Mouse (Mus musculus) lung, postnatal 36 days (tissue): Measurements from ENCODE around the gene Etnk1.

Experiments used
- DNase-seq: peaks from one replicate; pipeline ENCODE4 v3.0.0; 2022; ENCODE audit warnings: mixed read lengths

Gene Etnk1

DNA sequence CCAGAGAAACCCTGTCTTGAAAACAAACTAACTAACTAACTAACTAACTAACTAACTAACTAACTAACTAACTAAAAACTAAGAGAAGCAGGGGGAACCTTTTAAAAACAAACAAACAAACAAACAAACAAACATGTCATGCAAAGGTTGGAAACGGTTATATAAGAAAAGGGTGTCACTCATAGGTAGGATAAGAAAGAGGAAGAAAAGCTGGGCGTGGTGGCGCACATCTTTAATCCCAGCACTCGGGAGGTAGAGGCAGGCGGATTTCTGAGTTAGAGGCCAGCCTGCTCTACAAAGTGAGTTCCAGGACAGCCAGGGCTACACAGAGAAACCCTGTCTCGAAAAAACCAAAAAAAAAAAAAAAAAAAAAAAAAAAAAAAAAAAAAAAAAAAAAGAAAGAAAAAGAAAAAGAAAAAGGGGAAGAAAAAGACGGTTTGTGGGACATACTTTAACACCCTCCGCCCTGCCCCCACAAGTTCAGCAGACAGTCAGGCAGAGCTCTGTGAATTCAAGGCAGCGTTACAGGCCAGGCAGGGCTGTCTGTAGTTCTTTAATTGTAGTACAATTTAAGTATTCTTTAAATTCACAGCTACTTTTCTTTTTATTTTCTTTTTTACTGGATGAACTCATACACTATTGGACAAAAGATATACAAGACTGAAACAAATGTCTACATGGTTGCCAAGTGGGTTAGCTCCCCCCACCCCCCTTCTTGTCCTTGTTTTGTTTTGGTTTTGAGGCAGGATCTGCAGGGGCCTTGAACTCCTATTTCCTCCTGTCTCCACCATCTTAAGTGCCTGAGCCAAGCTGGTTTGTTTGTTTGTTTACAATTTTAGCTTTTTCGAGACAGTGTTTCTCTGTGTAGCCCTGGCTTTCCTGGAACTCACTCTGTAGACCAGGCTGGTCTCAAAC lies 15.7 kb upstream of the Etnk1 start:
- peak; percentile 25 for DNase-seq

DNA sequence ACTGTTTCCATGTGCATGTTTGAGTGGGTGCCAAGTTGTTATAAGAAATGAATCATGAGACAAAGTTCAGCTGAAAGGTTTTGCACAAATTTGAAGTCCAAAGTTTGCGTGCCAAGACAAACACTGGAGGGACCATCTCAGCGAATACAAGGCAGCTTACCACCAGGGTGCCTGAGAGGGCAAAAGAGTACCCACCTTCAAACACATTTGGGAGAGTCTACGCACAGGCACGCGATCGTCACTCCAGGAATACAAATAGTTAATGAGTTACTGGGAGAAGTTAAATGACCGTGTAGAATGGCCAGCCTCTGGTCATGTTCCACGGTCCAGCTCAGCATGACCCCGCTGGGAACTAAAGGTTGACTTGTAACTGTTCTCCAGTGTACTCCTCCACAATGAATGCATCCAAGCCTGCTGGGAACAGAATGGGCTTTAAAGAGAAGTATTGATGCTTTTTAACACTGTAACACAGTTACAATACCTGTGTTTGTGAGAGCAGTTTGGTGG lies 14.6 kb upstream of the Etnk1 start:
- no peak for DNase-seq

DNA sequence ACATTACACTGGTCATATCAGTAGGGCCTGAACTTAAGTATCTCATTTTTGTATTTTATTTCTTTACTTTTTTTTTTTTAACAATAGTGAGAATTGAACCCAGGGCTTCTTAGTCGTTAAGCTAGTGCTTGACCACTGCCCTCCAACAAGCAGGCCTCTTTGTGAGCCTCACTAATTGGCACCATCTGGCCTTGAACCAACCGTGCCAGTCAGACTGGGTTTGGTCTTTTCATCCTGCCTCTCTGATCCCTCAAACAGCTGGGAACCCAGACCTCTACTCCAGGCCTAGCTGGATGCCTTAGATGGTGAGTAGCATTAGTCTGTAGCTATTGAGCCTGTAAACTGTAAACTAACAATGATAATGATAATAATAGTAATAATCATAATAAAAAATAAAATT lies 13.9 kb upstream of the Etnk1 start:
- DNase-seq: no peak

DNA sequence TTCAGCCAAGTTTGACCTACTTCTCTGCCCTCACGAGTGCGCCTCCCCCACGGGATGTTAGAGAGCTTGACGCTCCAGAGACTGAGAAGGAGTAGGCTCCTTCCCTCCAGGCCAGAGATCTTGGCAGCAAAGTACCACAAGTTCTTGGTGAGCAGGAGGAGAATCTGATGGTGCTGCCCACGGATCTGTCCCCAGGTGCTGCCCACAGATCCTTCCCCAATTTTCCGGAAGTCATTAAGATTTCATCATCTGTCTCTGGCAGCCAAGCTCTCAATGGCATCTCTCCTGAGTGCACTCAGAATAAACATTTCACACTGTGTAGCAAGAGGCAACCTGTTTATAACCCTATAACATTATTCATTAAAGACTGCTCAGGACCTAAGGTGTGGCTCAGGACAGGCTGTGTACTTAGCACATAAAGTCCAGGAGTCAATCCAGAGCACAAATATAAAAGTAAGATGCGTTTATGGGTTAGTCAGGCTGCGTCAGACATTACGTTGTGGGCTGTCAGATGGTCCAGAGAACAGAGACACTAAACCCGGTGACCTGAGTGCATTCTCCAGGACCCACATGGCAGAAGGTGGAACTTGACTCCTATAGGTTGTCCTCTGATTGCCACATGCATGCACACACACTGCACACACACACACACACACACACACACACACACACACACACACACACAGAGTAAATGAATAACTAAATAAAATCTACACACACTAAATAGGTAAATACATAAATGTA lies 13.1 kb upstream of the Etnk1 start:
- peak; percentile 39 for DNase-seq

DNA sequence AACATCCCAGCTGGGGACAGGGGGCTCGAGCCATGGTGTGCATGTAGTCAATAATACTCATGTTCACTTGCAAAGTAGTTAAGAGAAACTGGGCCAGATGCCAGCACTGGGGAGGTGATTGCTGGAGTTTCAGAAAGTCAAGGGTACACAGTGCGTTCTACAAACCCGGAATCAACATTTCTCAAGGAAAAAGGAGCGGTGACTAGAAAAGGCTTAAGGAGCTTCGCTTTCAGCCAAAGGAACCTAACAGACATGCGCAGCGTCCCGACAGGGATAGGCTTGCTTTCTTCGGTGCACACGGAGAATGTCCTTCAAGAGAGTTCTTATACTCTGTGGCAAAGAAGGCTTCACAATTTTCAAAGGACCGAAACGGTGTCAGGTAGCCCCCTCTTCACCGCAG lies 12.1 kb upstream of the Etnk1 start:
- peak; percentile 61 for DNase-seq

DNA sequence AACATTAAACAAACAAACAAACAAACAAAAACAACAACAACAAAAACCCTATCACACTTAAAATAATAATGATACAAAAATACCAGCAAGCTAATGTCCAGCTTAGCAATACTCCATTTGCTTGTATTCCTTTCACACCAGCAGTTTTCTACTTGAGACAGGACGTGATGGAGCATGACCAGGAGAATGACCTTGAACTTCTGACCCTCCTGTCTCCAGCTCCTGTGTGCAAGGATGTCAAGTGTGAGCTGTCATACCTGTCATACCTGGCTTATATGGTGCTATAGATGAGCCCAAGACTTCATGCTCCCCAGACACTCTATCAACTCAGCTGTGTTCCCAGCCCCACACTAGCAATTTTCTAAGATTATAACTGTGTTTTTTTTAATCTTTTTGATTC lies 11.0 kb upstream of the Etnk1 start:
- DNase-seq: no peak

DNA sequence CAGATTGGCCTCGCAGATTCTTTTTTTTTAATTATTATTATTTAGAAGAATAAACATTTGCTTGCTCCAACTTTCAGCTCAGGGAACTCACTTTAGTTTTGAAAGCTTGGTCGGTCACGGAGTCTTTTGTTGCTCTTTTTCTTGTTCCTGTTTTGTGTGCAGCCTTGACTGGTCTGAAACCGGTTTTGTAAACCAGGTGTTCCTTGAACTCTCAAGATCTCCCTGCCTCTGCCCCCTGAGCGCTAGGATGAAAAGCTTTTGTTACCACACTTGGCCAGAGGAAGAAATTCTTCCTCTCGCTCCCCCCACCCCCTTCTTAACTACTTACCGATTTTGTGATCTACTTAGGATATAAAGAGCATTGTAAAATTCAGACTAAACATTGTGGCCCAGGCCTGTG lies 10.3 kb upstream of the Etnk1 start:
- no peak for DNase-seq

DNA sequence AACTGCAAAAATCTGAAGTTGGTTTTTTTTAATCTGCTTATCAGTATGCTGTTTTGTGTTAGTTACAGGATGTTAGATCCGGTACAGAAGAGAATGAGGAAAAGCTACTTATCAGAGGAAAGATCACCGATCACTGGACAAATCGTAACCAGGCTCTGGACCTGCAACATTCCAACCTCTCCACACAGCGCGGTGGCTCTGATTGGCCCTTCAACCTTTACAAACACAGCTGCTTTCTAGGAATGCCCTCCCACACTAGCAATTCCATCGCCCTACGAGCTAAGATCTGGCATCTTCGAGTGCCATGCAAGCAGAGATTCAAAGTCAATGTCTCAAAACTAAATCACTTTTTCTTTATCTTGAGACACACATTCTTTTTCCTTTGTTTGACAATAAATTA lies 9.6 kb upstream of the Etnk1 start:
- no peak for DNase-seq

DNA sequence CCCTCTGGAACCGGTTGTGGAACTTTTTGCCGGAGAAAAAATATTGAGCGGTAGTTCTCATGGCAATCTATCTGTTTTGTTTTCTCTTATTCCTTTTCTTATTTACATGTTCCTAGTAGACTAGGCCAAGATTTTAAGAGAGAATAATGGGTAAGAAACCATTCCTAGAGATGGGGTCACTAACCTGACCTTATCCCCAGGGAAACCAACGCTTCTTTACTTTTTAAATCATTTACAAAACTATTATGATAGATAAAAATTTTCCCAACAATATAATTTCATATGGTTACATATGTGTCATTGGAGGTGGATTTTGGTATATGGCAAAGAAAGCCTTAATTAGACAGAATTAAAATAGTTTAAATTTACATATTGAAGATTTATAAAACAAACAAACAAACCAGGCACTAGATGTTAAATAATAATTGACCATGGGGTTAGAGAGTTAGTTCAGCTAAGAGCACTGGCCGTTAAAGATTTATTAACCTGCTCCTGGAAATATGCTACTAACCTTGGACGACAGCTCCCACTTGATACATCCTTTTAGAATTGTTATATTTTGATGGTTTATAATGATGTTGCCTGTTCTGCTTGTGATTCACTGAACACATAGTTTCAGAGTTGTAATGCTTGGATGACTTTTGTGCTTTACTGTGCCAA lies 6.3 kb upstream of the Etnk1 start:
- no peak for DNase-seq

DNA sequence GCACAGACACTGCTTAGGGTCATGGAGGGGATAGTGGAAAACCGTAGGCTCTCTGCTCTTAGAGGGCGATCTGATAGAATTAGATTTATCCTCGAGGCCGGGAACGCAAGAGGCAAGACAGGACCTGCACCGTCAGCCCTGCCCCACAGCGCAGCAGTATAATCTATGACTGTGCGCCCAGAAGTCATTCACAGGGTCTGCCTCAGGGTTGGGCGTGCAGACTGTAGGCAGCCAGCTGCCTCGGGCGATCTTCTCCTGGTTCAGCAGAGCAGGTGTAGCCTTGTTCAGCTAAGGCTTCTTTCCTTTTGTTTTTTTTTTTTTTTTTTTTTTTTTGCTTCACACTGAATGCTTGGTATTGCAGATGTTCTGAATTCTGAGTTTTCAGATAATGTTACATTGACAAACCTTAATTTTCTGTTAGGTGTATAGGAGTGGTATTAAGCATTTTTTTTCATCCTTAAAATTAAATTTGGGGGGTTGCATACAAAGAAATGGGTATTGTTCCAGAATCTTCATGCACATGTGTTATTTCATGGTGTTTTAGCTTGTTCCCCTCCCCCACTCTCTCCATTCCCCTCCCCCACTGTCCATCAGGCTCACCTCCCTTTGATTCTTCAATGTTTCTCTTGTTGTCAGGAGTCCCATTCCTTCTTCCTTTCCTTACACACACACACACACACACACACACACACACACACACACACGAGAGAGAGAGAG lies 4.7 kb upstream of the Etnk1 start:
- DNase-seq: no peak

DNA sequence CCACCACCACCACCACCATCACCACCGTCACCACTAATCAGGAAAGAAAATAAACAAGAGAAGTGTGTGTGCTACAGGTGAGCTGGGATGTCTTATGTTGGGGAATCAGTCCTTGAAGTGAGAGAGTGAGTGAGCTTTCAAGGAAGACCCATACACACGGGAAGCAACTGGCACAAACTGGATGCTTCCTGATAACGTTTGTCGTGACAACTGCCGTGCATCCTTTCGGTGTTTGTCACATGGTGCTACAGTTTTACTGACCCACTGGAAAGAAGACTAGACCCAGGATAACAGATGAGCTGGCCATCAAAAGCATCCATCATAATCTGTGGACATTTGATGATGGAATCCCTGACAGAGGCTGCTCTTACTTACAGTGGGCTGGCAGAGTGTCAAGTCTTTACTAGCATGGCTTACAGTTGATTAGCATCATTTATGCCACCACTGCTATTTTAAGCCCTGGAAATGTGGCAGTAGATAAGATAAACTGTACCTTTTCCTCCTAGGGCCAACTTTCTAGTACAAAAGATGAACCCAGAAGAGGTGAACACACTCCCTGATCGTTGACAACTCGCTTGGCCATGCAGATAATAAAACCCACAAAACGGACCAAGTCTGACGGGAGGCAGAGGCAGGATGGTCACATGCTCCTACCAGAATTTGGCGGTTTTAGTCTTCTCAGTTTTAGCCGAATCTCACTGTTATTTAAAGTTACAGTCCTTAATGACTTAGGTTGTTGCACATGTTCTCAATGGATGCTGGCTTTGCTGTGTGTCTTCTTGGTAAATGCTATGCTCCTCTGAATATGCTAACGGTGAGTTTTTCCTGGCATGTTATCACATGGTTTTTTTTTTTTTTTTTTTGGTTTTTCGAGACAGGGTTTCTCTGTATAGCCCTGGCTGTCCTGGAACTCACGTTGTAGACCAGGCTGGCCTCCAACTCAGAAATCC lies 2.8 kb upstream of the Etnk1 start:
- DNase-seq: no peak

DNA sequence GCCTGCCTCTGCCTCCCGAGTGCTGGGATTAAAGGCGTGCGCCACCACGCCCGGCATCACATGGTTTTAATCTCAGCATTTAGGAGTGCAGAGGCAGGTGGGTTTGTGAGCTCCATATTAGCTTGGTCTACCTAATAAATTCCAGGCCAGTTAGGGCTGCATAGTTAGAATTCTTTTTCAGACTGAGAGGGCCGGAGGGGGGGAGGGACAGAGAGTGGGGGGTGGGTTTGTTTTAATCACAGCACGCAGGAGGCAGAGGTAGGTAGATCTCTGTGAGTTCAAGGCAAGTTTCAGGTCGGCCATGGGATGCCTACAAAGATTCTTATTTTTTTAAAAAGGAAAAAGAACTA lies 2.1 kb upstream of the Etnk1 start:
- no peak for DNase-seq

DNA sequence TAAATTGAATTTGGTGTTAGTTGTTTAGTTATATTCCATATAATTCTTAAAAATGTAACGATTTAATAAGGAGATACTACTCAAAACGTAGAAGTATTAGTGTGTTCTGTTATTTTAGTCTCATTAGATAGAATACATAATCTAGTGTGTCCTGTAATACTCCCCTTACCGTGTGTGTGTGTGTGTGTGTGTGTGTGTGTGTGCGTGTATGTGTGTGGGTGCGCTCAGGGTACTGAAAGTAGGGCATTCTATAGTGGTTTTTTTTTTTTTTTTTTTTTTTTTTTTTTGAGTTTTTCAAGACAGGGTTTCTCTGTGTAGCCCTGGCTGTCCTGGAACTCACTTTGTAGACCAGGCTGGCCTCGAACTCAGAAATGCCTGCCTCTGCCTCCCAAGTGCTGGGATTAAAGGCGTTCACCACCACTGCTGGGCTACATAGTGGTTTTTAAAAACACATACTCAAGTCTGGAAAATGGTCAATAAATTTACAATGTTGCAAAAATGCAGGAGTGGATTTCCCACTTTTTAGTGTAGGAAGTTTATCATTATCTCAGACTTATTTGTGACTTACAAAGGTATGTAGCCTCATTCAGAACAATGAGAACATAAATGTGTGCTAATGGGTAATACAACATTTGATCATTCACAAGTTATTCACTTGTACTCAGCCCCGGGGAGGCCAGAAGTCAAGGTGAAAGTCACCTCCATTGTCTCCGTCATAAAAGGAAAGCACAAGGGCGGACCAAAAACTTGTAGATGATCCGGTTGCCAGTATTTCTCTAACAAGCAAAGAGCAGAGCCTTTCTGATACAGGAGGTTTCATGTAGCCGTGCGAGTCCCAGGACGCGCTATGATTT lies 1.4 kb upstream of the Etnk1 start:
- DNase-seq: no peak

DNA sequence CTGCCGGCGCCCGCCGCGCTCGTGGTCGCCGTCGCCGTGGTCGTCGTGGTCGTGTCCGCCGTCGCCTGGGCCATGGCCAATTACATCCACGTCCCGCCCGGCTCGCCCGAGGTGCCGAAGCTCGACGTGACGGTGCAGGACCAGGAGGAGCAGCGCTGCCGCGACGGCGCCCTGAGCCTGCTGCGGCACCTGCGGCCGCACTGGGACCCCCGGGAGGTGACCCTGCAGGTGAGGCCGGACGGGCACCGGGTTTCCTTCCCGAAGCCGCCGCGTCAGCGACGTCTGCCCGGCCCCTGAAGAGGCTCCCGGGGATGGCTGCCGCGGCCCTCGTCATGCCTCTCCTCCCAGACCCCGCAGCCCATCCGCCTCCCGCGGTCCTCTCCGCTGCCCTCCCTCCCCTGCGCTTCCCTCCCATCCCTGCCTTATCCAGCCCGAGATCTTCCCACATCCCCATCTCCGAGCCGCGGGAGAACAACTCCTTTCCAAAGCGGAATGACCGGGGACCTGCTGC lies 443 bp downstream of the Etnk1 start:
- peak; percentile 39 for DNase-seq

DNA sequence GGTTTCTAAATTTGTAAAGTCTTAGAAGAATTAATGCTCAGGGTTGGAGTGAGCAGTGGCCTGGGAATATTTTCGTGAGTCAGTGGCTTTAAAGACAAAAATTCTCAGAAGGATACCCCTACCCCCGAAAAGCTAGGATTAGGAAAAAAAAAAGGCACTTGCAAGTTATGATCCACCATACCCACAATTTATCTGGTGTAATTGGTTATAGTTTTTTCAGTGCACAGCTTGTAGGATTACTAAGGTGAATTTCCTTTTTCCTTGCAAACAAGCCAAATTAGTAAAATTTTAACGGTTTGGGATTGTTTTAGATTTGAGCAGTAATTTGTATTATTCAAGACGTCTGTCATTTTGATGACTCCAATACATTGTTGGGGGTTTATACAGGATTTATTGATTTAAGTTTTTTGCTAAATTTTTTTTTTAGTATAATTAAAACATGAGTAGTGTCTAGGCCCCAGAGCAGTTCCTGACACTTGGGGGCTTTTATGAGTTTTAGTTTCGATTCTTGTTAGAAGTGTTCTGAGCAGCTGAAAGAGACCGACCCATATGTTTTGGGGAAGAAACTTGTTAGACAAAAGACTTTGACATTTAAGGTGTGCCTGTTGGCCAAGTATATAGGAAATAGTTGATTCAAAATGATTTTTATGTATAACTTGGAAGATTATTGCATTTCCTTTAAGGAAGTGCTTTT lies 1.1 kb downstream of the Etnk1 start:
- no peak for DNase-seq

DNA sequence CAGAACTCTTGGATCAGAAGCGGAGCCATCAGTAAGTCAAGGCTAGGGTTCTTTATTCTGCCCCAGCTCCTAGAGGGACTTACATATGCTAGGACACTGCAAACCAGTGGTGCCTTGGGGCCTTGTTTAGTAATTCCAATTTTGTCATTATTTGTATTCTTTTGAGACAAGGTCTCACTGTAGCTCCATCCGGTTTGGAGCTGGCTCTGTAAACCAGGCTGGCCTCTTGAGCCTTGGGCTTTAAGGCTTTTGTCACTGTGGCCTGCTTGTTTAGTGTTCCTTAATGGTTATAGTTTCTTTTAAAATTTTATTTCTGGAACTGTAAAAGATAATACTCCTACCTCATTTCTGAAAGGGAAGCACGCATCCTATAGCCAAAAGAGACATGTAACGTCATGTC lies 2.4 kb downstream of the Etnk1 start:
- no peak for DNase-seq

DNA sequence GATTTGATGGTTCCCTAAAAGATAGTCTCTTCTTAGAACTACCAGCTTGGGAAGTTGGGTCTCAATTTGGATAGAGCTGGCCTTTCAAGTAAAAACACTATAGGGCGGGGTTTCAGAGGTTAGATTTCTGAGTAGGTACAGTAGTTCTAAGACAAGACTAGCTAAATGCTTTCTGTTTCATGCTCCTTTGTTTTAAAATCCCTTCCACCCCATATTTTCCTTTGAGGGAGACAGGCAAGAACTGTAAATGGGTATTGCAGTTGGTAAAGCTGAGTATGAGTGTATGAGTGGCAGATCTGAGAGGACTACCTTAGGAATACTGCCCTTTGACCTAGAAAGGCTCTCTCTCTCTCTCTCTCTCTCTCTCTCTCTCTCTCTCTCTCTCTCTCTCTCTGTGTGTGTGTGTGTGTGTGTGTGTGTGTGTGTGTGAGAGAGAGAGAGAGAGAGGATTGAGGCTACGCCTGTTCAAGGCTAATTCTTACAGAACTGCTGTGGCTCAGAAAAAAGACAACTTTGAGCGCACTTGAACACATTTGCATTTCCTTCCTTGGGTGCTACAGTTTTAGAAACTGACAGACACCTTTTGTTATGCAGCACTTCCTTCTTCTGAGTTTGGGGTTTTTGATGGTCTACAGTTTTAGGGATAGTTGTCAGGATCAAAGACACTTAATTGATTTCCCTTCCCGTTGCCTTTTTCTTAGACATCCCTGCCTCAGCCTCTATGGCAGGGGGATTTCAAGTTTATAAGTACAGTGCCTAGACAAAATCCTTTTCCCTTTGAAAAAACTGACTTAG lies 3.3 kb downstream of the Etnk1 start:
- no peak for DNase-seq

DNA sequence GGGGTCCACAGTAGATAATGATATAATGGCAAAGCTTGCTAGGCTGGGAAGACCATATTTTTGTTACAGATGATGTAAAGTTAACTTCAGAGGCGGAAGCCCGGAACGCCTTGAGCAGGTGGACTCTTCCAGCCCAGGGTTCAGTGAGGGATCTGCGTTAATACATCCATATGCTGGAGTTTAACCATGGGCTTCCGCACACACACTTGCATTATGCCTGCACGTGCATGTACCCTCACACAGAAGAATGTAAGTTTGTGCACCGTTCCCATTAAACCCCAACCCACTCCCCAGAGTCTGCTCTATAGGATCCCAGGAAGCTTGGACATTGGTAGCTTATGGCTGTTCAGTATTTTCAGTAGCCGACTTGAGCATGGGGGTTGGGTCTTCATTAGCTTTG lies 4.0 kb downstream of the Etnk1 start:
- DNase-seq: no peak
